Mouse (Mus musculus): Measurements from ENCODE around the gene Pgm5.

DNA sequence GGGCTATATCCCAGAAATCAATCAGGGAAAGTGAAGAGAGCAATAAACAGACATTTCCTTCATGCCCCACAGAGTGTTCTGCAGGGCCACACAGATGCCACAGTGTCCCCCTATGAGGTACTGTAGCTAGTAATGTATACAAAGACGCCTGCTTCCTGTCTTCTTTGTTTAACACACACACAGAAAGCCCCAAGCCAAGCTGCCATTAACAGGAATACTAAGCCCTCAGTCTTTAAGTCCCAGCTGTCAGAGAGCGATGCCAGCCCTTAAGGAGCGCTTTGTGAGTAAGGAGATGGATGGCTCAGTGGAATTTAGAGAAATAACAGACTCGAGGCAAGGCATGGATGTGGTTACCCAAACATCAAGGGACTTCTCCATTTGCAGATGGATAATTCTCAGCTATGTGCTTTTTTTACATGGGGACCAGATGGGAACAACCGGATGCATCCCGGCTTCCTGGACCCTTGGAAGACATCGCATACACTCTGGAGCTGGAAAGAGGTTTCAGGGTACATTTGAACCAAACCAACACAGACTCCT is 16.6 kb downstream of the Pgm5 start:
- TF ChIP-seq CTCF (IDR thresholded peaks at IDR 0.05; ENCODE audit: control insufficient read depth, insufficient read depth, low read length) = no peak
- TF ChIP-seq POLR2A (IDR thresholded peaks at IDR 0.05; ENCODE audit: borderline replicate concordance, control insufficient read depth, low read depth, low read length) = no peak
